Comparison of ENCODE assay signal across 8 mouse cellular contexts in the genomic region with DNA sequence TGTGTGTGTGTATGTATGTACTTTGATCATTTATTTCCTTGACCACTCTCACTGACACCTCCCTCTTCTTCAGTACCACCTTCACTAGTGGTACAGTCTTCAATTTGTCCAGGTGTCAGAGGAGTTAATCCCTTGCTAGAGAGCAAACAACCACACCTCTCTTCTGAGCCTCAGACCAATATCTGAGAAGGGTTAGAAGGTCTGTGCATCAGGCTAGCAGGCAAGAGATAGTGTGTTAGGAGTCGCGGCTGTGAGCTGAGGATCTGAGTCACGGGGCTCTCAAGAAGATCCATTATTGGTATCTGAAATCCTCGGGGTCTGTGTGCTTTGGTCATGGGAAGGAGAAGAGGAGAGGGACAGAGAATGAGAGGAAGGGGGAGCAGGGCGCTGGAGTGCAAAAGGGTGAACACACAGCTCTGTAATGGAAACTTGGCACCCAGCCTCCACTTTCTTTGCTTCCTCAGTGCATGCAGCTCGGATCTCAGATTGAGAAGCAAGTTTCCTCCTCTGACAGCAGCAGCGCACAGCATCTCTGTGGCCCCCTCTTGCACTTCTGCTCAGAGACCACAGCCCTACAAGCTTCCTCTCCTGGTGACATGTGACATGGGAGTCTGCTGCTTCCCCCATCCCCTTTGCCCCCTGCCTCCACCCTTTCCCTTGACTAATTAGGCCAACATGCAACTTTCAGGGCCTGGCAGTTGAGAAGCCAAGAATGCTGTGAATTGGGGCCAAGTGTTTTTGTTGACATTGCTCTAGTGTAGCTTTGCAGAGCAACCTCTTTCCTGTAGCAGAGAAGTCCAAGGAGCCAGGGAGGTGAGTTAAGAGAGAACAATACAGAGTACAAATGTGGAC.
A peak's percentile ranks its signal among the peaks of the same experiment; 100 is the strongest.
DNase-seq lines count a peak whose midpoint lies in the region; ATAC-seq and TF ChIP-seq lines count a peak whose summit lies in the region.

No protein-coding gene starts in this region.

- H3K27me3 ChIP-seq in spleen, adult 2 months (ENCODE audit: control insufficient read depth, insufficient read depth, low read length), result no peaks in the 10 kb centered on the region
- H3K27me3 ChIP-seq in heart, embryonic 10.5 days (ENCODE audit: insufficient read depth, poor library complexity, severe bottlenecking), result no peaks in the 10 kb centered on the region
- H3K27me3 ChIP-seq in kidney, embryonic 15.5 days, result no peaks in the 10 kb centered on the region
- no peaks in the 10 kb centered on the region for H3K27me3 ChIP-seq in liver, embryonic 11.5 days (replicated peaks; ENCODE audit: control insufficient read depth, insufficient read depth, low read length)
- H3K27me3 ChIP-seq in midbrain, embryonic 11.5 days (ENCODE audit: control insufficient read depth, insufficient read depth, low read length), result no peaks in the 10 kb centered on the region

- no peak for TF ChIP-seq CTCF in spleen, adult 2 months (IDR thresholded peaks at IDR 0.05; ENCODE audit: extremely low read depth, insufficient read depth, insufficient read length, insufficient replicate concordance)
- TF ChIP-seq CTCF in cortical plate, adult 2 months (IDR thresholded peaks at IDR 0.05; ENCODE audit: extremely low read depth, insufficient read depth, low read length), result no peak

- ATAC-seq in kidney, embryonic 15.5 days (replicated peaks; ENCODE audit: low FRiP score), result peak; percentile 75
- ATAC-seq in liver, embryonic 11.5 days (replicated peaks; ENCODE audit: low FRiP score), result peak; percentile 29
- no peak for ATAC-seq in midbrain, embryonic 11.5 days (ENCODE audit: low FRiP score)

- H3K4me1 ChIP-seq in spleen, adult 2 months (ENCODE audit: control insufficient read depth, insufficient read depth, insufficient read length), result no peaks in the 10 kb centered on the region; the same call in 1 of the 2 replicates
- peaks cover 2% of the 10 kb centered on the region; the same call in 1 of the 2 replicates for H3K4me1 ChIP-seq in cortical plate, adult 2 months (ENCODE audit: control insufficient read depth, insufficient read depth, low read length)
- H3K4me1 ChIP-seq in heart, embryonic 10.5 days, result peaks cover 29% of the 10 kb centered on the region
- H3K4me1 ChIP-seq in kidney, embryonic 15.5 days, result peaks cover 20% of the 10 kb centered on the region
- peaks cover 19% of the 10 kb centered on the region for H3K4me1 ChIP-seq in liver, embryonic 11.5 days (replicated peaks; ENCODE audit: control insufficient read depth, insufficient read depth, low read length)
- no peaks in the 10 kb centered on the region for H3K4me1 ChIP-seq in midbrain, embryonic 11.5 days (ENCODE audit: control insufficient read depth, insufficient read depth, low read length)

- peak overlapping the region; percentile 16; the same call in 1 of the 2 replicates for H3K4me2 ChIP-seq in kidney, embryonic 15.5 days
- peak overlapping the region; percentile 38 for H3K4me2 ChIP-seq in liver, embryonic 11.5 days
- no peak overlapping the region for H3K4me2 ChIP-seq in midbrain, embryonic 11.5 days

- H3K4me3 ChIP-seq in spleen, adult 2 months (ENCODE audit: extremely low read depth, insufficient read depth, insufficient read length), result no peak overlapping the region
- H3K4me3 ChIP-seq in cortical plate, adult 2 months (ENCODE audit: insufficient read depth, low read length), result no peak overlapping the region
- H3K4me3 ChIP-seq in heart, embryonic 10.5 days, result 0 out of 2 replicates have a peak overlapping the region, but pooled peaks have one; percentile 3
- H3K4me3 ChIP-seq in kidney, embryonic 15.5 days (replicated peaks), result no peak overlapping the region
- H3K4me3 ChIP-seq in liver, embryonic 11.5 days (ENCODE audit: low read depth, low read length), result no peak overlapping the region
- H3K4me3 ChIP-seq in midbrain, embryonic 11.5 days (ENCODE audit: low read depth, low read length), result no peak overlapping the region

- DNase-seq in spleen, adult 2 months (ENCODE audit: low read depth in 1 of 2, low spot score in 2 of 2), result peak; percentile 6 to 9
- DNase-seq in spleen, postnatal 14 days (ENCODE audit: low spot score in 2 of 2), result no peak
- DNase-seq in heart, embryonic 10.5 days (ENCODE audit: low spot score), result peak; percentile 77
- DNase-seq in liver, embryonic 11.5 days (ENCODE audit: low spot score), result no peak
- DNase-seq in right cerebral cortex, postnatal 14 days, result peak; percentile 55
- DNase-seq in midbrain, embryonic 11.5 days (ENCODE audit: low spot score, missing footprints), result no peak

- 4% methylated on average over 7 of the region's 7 CpGs for WGBS in spleen, adult 2 months
- WGBS in heart, embryonic 10.5 days, result 32% methylated on average over 7 of the region's 7 CpGs
- 30% methylated on average over 7 of the region's 7 CpGs for WGBS in kidney, embryonic 15.5 days
- WGBS in liver, embryonic 11.5 days, result 30% methylated on average over 7 of the region's 7 CpGs
- WGBS in midbrain, embryonic 11.5 days, result 73% methylated on average over 7 of the region's 7 CpGs

- TF ChIP-seq POLR2A in spleen, adult 2 months (IDR thresholded peaks at IDR 0.05; ENCODE audit: low read depth, low read length), result no peak
- no peak for TF ChIP-seq POLR2A in cortical plate, adult 2 months (IDR thresholded peaks at IDR 0.05; ENCODE audit: extremely low read depth, insufficient read depth, low read length)

- H3K36me3 ChIP-seq in spleen, adult 2 months (ENCODE audit: control insufficient read depth, insufficient read depth, low read length), result no peaks in the 10 kb centered on the region
- H3K36me3 ChIP-seq in heart, embryonic 10.5 days, result no peaks in the 10 kb centered on the region
- H3K36me3 ChIP-seq in kidney, embryonic 15.5 days, result no peaks in the 10 kb centered on the region
- H3K36me3 ChIP-seq in liver, embryonic 11.5 days (ENCODE audit: control insufficient read depth, insufficient read depth, low read length), result no peaks in the 10 kb centered on the region
- H3K36me3 ChIP-seq in midbrain, embryonic 11.5 days (ENCODE audit: control insufficient read depth, insufficient read depth, low read length), result no peaks in the 10 kb centered on the region

- H3K9me3 ChIP-seq in heart, embryonic 10.5 days, result no peaks in the 10 kb centered on the region
- no peaks in the 10 kb centered on the region for H3K9me3 ChIP-seq in kidney, embryonic 15.5 days (replicated peaks)
- no peaks in the 10 kb centered on the region for H3K9me3 ChIP-seq in liver, embryonic 11.5 days (ENCODE audit: control insufficient read depth, low read length)
- no peaks in the 10 kb centered on the region for H3K9me3 ChIP-seq in midbrain, embryonic 11.5 days (ENCODE audit: control insufficient read depth, low read length)

- no peak overlapping the region for H3K9ac ChIP-seq in kidney, embryonic 15.5 days
- no peak overlapping the region for H3K9ac ChIP-seq in liver, embryonic 11.5 days (ENCODE audit: low read depth, low read length)
- H3K9ac ChIP-seq in midbrain, embryonic 11.5 days (ENCODE audit: low read length), result no peak overlapping the region

- 0 out of 2 replicates have a peak overlapping the region, but pooled peaks have one; percentile 12 for H3K27ac ChIP-seq in spleen, adult 2 months (ENCODE audit: insufficient read depth, low read length)
- H3K27ac ChIP-seq in cortical plate, adult 2 months (ENCODE audit: insufficient read depth, low read length), result peak overlapping the region; percentile 58
- peak overlapping the region; percentile 76 for H3K27ac ChIP-seq in heart, embryonic 10.5 days
- peak overlapping the region; percentile 58; the same call in 1 of the 2 replicates for H3K27ac ChIP-seq in kidney, embryonic 15.5 days
- H3K27ac ChIP-seq in liver, embryonic 11.5 days (ENCODE audit: low read depth, low read length), result 0 out of 2 replicates have a peak overlapping the region, but pooled peaks have one; percentile 61
- H3K27ac ChIP-seq in midbrain, embryonic 11.5 days (ENCODE audit: low read depth, low read length), result no peak overlapping the region

Comparison
In these comparisons a context has a peak if more than half of its experiments do, and no peak if none do; other contexts are left out.
1. DNase-seq: peak in spleen, adult 2 months (2 of 2), heart, embryonic 10.5 days (single experiment) and right cerebral cortex, postnatal 14 days (single experiment); none in spleen, postnatal 14 days (0 of 2), liver, embryonic 11.5 days (single experiment) and midbrain, embryonic 11.5 days (single experiment).